Mouse (Mus musculus) lung, postnatal 36 days (tissue): Measurements from ENCODE around the gene Pakap.

Experiments
- DNase-seq: peaks from one replicate; pipeline ENCODE4 v3.0.0; 2022; ENCODE audit warnings: mixed read lengths

The Pakap gene

DNA sequence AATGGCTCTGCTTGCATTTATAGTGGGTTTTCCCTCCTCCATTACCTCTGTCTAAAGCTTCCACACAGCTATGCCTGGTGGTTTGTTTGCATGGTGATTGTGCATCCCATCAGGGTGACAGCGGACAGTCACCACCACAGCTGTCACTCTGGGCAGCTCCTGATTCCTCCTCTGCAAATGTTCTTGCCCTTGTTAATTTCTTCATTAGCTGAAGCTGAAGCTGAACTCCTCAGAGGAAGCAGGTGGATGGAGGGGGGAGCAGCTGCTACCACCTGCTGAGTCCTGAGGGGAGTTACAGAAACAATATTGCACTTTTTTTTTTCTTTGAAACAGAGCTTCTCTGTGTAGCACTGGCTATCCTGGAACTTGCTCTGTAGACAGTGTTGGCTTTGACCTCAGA lies 244.1 kb downstream of the Pakap start:
- no peak for DNase-seq

DNA sequence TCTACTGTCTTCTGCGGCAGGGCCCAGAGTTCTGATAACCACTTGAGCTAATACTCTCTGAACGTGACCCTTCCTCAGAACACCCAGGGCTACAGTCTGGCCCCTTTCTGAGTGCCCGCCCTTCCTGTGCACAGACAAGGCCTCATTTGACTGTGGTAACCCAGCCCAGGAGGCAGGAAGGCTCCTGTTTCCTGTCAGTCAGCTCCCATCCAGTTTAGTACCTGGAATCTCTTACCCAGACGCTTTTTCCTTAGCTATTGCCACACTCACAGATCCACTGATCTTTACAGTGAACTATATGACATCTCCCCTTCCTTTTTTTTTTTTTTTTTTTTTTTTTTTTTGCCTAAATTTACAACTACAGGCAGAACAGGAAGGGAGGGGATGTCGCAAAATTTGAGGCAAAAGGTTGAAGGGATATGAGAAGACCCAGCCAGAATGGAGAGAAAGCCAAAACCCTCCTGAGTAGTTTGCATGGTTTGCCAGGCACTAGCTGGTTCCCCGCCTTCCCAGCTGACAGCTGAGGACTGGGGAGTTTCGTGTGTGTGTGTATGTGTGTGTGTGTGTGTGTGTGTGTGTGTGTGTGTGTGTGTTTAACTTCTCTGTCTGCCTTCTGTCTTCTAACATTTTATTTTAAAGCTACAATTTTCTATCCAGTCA lies 245.1 kb downstream of the Pakap start:
- DNase-seq, result peak; percentile 70

GRCm38 (mm10) chr4:57813576-57813945 lies 245.6 kb downstream of the Pakap start:
- DNase-seq, result peak; percentile 41

GRCm38 (mm10) chr4:57815355-57815754 lies 247.4 kb downstream of the Pakap start:
- DNase-seq, result no peak

DNA sequence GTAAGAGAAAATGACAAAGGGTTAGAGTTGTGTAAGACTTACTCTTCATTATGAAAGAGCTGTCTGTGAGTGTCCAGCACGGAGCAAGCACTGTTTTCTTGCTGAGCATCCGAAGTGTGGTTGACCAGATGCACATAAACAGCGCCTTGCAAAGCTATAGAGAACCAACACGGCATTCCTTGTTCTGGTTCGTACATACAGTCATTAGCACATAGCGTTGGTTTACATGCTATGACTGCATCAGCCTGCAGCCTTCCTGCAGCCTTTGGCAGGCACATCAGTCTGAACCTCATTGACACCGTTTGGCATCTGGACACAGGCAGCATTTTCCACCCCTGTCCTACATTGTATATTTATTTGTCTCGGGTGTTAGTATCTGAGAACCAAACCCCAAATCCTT lies 248.2 kb downstream of the Pakap start:
- DNase-seq, result no peak

DNA sequence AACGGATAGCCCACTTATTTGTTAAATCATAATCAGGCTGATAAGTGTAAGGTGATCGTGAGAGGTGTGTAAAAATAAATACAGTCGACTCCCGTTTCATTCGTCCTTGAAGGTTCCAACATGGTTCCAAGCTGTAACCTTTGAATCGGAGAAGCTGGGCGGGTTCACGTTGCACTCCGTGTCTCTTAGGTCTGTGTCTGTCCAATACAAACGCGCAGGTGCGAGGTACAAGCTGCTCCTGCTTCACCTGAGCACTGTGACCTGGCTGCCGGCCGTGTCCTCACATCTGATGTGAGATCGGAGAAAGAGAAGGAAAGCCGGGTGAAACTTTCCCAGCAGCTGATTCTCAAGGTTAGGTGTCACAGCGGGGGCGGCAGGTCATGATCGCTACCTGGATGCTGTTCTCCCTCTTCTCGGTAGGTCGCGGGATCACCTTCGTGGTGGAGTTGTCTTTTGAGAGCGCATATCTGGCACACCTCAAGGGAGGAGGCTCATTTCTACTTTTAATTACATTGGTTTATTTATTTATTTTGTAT lies 252.9 kb downstream of the Pakap start:
- no peak for DNase-seq

DNA sequence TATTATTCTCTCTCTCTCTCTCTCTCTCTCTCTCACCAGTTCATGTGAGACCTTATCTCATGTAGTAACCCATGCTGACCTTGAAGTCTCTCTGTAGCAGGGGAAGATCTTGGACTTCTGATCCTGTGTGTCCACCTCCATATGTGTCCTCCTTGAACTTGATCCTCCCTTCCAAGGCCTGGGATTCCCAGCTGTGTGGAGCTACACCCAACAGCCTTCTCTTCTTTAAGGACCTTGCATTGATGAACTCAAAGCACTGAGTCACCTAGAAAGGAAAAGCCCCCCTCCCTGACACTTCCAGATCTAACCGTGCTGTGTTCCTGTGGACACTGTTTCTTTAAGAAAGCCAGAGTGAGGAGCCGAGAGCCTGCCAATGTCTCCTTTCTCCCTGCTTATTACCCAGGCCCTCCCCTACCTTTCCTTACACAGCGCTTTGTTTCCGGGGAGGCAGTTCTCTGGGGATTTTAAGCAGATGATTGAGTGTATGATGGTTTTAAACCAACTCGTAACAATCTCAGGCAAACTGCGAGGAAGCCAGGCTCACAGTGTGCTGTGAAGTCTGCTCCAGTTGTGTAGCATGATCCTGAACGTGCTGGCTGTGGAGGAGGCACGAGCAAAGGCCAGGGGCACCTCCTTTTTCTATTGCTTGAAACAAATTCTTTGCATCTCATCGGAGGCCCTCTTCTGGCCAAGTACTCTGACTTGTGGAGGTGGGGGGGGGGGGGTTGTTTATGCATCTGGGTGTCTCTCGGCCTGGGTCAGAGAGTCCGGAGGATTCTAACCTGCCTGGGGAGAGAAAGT lies 253.8 kb downstream of the Pakap start:
- no peak for DNase-seq

DNA sequence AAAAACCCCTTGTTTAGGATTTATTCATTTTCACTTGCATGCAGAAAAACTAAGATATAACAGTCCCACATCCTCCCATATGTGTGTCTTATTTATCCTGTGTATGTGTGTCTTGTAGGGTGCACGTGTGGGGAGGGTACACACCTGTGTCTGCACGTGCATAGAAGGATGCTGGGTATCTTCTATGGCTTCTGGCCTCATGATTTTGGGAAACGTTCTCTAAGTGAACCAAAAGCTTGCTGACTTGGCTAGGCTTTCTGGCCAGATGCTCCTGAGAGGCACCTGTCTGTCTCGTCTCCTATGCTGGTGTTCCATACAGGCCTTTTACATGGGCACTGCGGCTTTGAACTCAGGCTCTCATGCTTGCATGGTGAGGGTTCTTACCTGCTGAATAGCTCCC lies 254.7 kb downstream of the Pakap start:
- DNase-seq, result no peak

- DNase-seq, result no peak
Measured at GRCm38 (mm10) chr4:57824626-57825240, 256.8 kb downstream of the Pakap start.

- no peak for DNase-seq
Measured at GRCm38 (mm10) chr4:57826272-57826671, 258.3 kb downstream of the Pakap start.

DNA sequence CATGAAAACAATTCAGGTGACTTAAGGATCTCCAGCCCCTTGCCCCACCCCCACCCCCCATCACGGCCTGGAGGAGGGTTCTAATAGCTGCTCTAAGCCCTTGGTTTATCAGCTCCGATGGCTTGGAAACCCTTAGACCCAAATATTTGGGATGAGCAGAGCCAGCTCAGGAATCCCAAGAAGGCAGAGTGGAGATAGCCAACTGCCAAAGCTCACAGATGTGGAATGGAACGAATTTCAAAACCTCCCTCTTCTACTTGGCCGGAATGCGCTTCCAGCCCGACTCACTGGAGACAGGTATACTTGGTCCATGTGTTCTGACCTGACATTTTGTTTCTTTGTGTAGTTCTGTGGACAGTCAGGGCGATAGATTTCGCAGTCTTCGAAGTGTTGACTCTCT lies 261.2 kb downstream of the Pakap start:
- peak; percentile 58 for DNase-seq

- no peak for DNase-seq
Measured at GRCm38 (mm10) chr4:57829740-57830139, 261.8 kb downstream of the Pakap start.

- no peak for DNase-seq
Measured at GRCm38 (mm10) chr4:57832318-57832717, 264.3 kb downstream of the Pakap start.

GRCm38 (mm10) chr4:57833060-57833459 lies 265.1 kb downstream of the Pakap start:
- DNase-seq, result no peak

GRCm38 (mm10) chr4:57834141-57834540 lies 266.2 kb downstream of the Pakap start:
- DNase-seq, result peak; percentile 85

DNA sequence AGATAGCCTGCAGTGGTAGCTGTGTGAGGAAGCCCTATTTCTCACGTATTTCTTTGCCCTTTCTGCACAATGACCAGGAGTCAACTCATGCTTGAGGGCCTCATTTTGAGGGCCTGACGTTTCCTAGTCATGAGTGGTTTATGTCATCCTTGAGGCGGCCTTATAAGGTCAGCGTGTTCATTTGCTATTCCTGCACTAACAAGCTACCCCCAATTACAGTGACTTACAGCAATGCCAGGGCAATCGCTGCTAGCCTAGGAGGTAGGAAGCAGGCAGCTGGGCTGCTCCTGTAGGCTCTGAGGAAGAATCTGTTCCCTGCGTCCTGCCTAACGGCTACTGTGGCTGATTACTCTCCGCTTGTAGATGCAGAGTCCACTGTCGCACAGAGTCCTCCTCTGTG lies 269.1 kb downstream of the Pakap start:
- DNase-seq, result no peak

- peak; percentile 40 for DNase-seq
Measured at GRCm38 (mm10) chr4:57839343-57839742, 271.4 kb downstream of the Pakap start.

DNA sequence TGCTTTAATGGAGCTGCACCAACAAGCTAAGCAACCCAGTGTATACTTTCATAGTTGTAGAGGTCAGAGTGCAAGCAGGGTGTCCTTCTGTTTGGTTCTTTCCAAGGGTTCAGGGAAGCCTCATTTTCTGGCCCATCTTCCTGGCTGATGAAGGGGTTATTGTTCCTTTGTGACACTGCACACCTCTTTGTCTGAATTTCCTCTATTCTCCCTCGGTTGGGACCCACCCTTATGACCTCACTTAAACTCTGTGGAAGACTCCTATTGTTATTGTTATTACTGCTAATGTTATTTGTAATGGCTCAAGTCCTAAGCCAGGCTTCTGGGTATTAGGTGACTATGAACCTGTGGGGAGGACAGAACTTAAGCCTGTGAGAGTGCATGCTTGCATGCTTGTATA lies 273.9 kb downstream of the Pakap start:
- DNase-seq, result peak; percentile 37

- DNase-seq, result peak; percentile 75
Measured at GRCm38 (mm10) chr4:57842472-57843305, 274.7 kb downstream of the Pakap start.

DNA sequence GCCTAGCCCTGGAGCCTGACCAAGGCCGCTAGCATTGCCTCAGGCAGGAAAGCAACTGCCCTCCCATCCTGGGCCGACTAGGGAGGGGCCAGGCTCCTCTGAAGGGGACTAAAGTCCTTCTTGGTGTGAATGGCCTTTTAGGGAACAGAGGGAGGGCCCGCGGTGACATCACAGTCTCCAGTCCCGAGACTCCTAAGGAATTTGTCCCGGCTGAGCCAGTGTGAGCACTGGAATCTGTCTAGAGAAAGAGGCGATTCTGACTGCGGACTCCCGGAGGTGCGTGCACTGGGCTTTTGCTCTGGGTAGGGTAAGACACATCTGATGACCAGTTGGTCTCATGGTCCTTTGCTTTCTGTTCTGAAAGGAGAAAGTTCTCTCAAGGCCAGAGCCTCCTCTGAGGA lies 277.1 kb downstream of the Pakap start:
- DNase-seq, result peak; percentile 96

GRCm38 (mm10) chr4:57845541-57846210 lies 277.7 kb downstream of the Pakap start:
- DNase-seq, result no peak

DNA sequence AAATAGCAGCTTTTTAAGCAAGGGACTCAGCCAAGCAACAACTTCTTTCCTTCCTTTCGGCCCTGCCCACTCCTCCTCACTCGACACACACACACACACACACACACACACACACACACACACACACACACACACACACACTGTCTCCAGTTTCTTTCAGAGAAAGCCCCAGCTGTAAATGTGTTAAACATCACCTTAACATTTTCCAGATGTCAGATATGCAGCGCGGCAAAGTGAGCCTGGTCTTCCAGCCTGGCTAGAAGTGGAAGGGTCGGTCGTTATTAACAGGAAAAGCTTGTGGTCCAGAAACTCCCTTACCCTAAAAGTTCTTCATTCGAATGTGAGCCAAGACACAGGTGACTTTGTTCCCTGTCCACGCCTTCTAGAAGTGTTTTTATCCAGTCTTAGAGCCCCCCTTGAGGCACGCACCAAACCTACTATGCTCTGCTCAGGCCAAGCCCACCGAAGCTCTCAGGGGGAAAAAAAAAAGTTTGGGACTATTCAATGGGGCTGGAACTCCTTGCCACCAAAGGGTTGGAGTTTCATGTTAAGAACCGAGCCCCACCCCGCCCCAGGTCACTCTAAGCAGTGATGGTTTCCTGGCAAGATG lies 278.5 kb downstream of the Pakap start:
- DNase-seq, result no peak
